Mouse (Mus musculus): Measurements from ENCODE around the gene Lrrc49. TPM values are rescaled to one million over a fixed set of nuclear protein-coding genes. Genes with fewer than 3 reads are reported as not detected.

Lrrc49 gene
- polyA plus RNA-seq, 2 experiments: 15.3 to 16.2 TPM

DNA sequence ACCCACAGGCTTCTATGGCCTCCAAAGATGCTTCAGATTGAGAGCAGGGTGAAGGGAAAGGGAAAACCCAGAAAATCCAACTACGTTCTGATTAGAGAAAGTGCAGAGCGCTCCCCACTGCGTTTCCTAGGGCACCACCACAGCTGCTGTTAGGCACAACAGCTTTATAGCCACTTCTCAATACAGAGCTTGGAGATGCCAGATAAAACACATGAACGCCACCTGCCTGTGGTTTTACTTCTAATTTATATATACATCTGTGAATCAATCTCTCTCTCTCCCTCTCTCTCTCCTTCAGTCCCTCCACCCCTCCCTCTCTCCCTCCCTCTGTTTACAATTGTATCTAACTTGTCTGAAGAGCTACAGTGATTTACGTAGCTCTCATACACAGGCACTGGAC is 95.6 kb downstream of the Lrrc49 start:
- H3K4me1 ChIP-seq (ENCODE audit: control insufficient read depth, insufficient read depth, low read length): no peaks in the 10 kb centered on the region; the same call in 1 of the 2 replicates
- no peak overlapping the region for H3K9ac ChIP-seq (ENCODE audit: low read depth, low read length, severe bottlenecking)
- H3K27ac ChIP-seq (replicated peaks; ENCODE audit: low read depth, low read length): no peak overlapping the region
- no peaks in the 10 kb centered on the region for H3K27me3 ChIP-seq (ENCODE audit: control insufficient read depth, insufficient read depth, low read length)
- WGBS: 66% methylated on average over 5 of the region's 5 CpGs
- no peak for TF ChIP-seq POLR2A (IDR thresholded peaks at IDR 0.05; ENCODE audit: borderline replicate concordance, extremely low read depth, insufficient read depth, insufficient read length)
- DNase-seq (ENCODE audit: low spot score) (no peak), ATAC-seq (ENCODE audit: low FRiP score, low read depth) (no peak)
- no peak overlapping the region for H3K4me2 ChIP-seq (replicated peaks; ENCODE audit: low read depth, low read length, severe bottlenecking)
- no peaks in the 10 kb centered on the region for H3K36me3 ChIP-seq (ENCODE audit: control insufficient read depth, insufficient read depth, low read length)
- H3K9me3 ChIP-seq (ENCODE audit: control insufficient read depth, low read length): no peaks in the 10 kb centered on the region
- H3K4me3 ChIP-seq (replicated peaks; ENCODE audit: low read length): no peak overlapping the region

DNA sequence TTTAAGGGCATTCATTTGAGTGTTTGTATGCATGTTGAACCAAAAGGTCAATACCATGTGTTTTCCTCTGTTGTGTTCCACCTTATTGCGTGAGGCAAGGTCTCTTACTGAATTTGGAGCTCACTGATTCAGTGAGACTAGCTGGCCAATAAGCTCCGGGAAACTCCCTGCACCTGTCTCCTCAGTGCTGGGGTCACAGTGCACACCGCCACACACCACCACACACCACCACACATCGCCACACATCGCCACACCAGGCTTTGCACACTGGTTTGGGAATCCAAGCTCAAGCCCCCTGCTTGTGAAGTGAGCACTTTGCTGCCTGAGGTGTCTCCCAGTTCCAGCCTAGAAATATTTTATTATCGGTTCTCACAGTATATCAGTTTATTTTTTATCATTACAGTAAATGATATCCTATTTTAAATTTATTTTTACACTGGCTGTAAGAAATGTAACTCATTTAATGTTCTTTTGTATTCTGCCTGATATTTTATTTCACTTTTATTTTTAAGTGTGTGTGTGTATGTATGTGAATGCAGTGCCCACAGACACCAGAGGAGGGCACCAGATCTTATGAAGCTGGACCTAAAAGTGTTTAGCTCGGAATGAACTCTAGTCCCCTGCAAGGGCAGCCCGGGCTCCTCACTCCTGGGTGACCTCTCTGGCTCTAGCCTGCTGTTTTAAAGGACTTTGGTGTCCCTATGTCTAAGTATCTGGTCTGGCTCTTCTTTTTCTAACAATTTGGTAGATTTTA is 96.9 kb downstream of the Lrrc49 start:
- no peaks in the 10 kb centered on the region for H3K9me3 ChIP-seq (ENCODE audit: control insufficient read depth, low read length)
- 92% methylated on average over 8 of the region's 8 CpGs for WGBS
- H3K27me3 ChIP-seq (ENCODE audit: control insufficient read depth, insufficient read depth, low read length): no peaks in the 10 kb centered on the region
- no peaks in the 10 kb centered on the region for H3K36me3 ChIP-seq (ENCODE audit: control insufficient read depth, insufficient read depth, low read length)
- no peak for ATAC-seq (ENCODE audit: low FRiP score, low read depth)
- H3K4me3 ChIP-seq (replicated peaks; ENCODE audit: low read length): no peak overlapping the region
- H3K27ac ChIP-seq (replicated peaks; ENCODE audit: low read depth, low read length): no peak overlapping the region
- TF ChIP-seq POLR2A (IDR thresholded peaks at IDR 0.05; ENCODE audit: borderline replicate concordance, extremely low read depth, insufficient read depth, insufficient read length): no peak
- no peak for DNase-seq (ENCODE audit: low spot score)
- H3K4me2 ChIP-seq (replicated peaks; ENCODE audit: low read depth, low read length, severe bottlenecking): no peak overlapping the region
- no peak overlapping the region for H3K9ac ChIP-seq (ENCODE audit: low read depth, low read length, severe bottlenecking)
- H3K4me1 ChIP-seq (ENCODE audit: control insufficient read depth, insufficient read depth, low read length): no peaks in the 10 kb centered on the region; the same call in 1 of the 2 replicates

DNA sequence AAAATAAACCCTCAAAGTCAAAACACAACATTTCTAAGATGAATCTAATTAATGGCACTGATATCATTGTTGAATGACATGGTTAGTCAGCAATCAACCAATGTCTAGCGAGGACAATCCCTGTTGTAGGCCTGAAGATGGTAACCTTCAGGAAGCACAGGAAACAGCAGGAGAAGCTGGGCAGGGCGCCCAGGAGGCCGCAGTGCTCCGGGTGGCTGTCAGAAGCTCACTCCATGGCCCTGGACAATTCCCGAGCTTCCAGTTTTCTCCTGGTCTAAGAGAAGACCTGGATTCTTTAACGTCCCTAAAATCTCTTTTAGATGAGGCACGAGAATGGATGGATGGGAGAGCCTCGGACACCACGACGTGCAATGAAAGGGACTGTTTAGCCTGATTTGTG is 99.0 kb downstream of the Lrrc49 start:
- H3K9me3 ChIP-seq (ENCODE audit: control insufficient read depth, low read length): no peaks in the 10 kb centered on the region
- no peak overlapping the region for H3K4me3 ChIP-seq (replicated peaks; ENCODE audit: low read length)
- H3K4me2 ChIP-seq (replicated peaks; ENCODE audit: low read depth, low read length, severe bottlenecking): no peak overlapping the region
- no peaks in the 10 kb centered on the region for H3K4me1 ChIP-seq (ENCODE audit: control insufficient read depth, insufficient read depth, low read length)
- ATAC-seq (ENCODE audit: low FRiP score, low read depth) (no peak), DNase-seq (ENCODE audit: low spot score) (no peak)
- WGBS: 84% methylated on average over 10 of the region's 10 CpGs
- H3K27ac ChIP-seq (replicated peaks; ENCODE audit: low read depth, low read length): no peak overlapping the region
- H3K36me3 ChIP-seq (ENCODE audit: control insufficient read depth, insufficient read depth, low read length): no peaks in the 10 kb centered on the region
- no peak overlapping the region for H3K9ac ChIP-seq (ENCODE audit: low read depth, low read length, severe bottlenecking)
- no peaks in the 10 kb centered on the region for H3K27me3 ChIP-seq (ENCODE audit: control insufficient read depth, insufficient read depth, low read length)
- TF ChIP-seq POLR2A (IDR thresholded peaks at IDR 0.05; ENCODE audit: borderline replicate concordance, extremely low read depth, insufficient read depth, insufficient read length): no peak

DNA sequence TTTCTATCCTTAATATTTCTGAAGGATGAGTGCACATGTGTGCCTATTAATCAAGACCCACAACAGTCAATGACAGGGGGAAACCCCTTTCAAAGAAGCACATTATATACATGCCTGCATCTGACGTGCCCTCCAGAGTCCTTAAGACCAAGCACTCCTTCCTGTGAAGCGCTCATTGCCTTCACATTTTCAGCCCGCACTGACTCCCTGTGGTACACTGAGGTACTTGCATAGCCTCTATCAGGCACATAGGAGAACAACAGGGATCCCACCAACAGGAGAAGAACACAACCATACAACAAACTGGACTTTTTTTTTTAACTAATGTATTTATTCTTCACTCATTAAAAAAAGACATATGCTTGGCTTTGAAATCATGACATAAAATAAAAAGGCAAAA is 101.0 kb downstream of the Lrrc49 start:
- ATAC-seq (ENCODE audit: low FRiP score, low read depth) (no peak), DNase-seq (ENCODE audit: low spot score) (no peak)
- Histone ChIP-seq H3K27ac (replicated peaks; ENCODE audit: low read depth, low read length) (no peak overlapping the region), H3K9ac (ENCODE audit: low read depth, low read length, severe bottlenecking) (no peak overlapping the region), H3K36me3 (ENCODE audit: control insufficient read depth, insufficient read depth, low read length) (no peaks in the 10 kb centered on the region), H3K4me3 (replicated peaks; ENCODE audit: low read length) (no peak overlapping the region), H3K27me3 (ENCODE audit: control insufficient read depth, insufficient read depth, low read length) (no peaks in the 10 kb centered on the region), H3K9me3 (ENCODE audit: control insufficient read depth, low read length) (no peaks in the 10 kb centered on the region), H3K4me1 (ENCODE audit: control insufficient read depth, insufficient read depth, low read length) (no peaks in the 10 kb centered on the region), H3K4me2 (replicated peaks; ENCODE audit: low read depth, low read length, severe bottlenecking) (no peak overlapping the region)
- TF ChIP-seq POLR2A (IDR thresholded peaks at IDR 0.05; ENCODE audit: borderline replicate concordance, extremely low read depth, insufficient read depth, insufficient read length): no peak
- WGBS: 68% methylated on average over 3 of the region's 3 CpGs

DNA sequence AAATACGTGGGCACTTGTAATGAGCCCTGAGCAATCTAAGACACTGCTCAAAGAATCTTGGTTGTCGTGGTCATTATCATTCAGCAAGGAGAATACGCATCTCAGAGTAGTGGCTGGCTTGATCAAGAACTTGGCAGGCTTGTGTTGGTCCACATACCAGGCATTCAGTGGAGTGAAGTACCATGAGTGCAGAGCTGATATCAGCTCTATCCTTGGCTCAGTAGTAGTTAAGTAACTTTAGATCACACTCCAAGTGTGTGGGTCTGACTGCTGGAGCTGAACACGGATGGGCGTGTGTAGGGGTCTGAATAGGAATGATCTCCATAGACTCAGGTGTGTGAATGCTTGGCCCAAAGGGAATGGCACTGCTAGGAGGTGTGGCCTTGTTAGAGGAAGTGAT is 102.8 kb downstream of the Lrrc49 start:
- Histone ChIP-seq H3K4me1 (ENCODE audit: control insufficient read depth, insufficient read depth, low read length) (no peaks in the 10 kb centered on the region), H3K9me3 (ENCODE audit: control insufficient read depth, low read length) (no peaks in the 10 kb centered on the region), H3K27ac (replicated peaks; ENCODE audit: low read depth, low read length) (no peak overlapping the region), H3K27me3 (ENCODE audit: control insufficient read depth, insufficient read depth, low read length) (no peaks in the 10 kb centered on the region), H3K36me3 (ENCODE audit: control insufficient read depth, insufficient read depth, low read length) (no peaks in the 10 kb centered on the region), H3K9ac (ENCODE audit: low read depth, low read length, severe bottlenecking) (no peak overlapping the region), H3K4me3 (replicated peaks; ENCODE audit: low read length) (no peak overlapping the region), H3K4me2 (replicated peaks; ENCODE audit: low read depth, low read length, severe bottlenecking) (no peak overlapping the region)
- 95% methylated on average over 5 of the region's 5 CpGs for WGBS
- DNase-seq (ENCODE audit: low spot score): no peak
- no peak for ATAC-seq (ENCODE audit: low FRiP score, low read depth)
- TF ChIP-seq POLR2A (IDR thresholded peaks at IDR 0.05; ENCODE audit: borderline replicate concordance, extremely low read depth, insufficient read depth, insufficient read length): no peak

All from limb, embryonic 14.5 days (tissue).